7 mouse cellular contexts compared by ENCODE assay signal in the genomic region with DNA sequence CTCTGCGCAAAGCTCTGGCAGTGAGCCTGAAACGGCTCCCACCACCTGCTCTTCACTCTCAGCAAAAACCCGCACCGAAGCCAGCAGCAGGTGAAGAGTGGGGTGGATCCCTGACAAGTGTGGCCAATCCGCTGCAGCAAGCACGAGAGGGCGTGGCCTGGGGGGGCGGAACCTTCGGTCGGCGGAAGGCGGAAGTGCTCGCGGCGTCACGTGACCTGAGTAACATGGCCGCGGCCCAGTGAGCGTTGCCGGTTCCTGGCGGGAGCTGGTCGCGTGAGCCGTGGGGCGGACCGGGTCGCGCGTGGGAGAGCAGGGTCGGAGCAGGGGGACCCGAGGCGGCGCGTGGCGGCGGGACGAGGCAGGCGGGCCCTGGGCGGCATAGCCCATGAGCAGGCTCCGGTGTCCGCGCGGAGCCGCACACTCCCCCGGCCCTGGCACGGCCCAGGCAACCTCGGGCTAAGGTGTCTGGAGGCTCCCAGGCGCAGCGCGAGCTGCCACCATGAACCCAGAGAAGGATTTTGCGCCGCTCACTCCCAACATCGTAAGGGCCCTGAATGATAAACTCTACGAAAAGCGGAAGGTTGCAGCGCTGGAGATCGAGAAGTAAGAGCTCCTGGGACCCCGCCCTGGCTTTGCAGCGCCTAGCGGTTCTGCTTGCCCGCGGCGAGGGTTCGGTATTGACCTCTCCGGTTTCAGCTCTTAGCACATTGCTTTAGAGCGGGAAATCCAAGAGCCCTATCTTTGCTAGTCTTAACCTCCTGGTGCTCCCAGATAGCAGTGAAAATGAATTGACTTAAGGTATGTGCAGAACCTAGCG. TPM values are rescaled to one million over a fixed set of nuclear protein-coding genes. Genes with fewer than 3 reads are reported as not detected.
DNase-seq lines count a peak whose midpoint lies in the region; ATAC-seq and TF ChIP-seq lines count a peak whose summit lies in the region.

A gene (plus strand): TSS at position 195 of the 817 bp plus-strand sequence.

- H3K9ac ChIP-seq in intestine, postnatal 0 days (ENCODE audit: low read depth, low read length): peak within 1 kb of the TSS; percentile 62
- H3K9ac ChIP-seq in midbrain, embryonic 12.5 days (replicated peaks): peak within 1 kb of the TSS; percentile 77

- peak; percentile 94 for ATAC-seq in intestine, postnatal 0 days
- ATAC-seq in midbrain, embryonic 12.5 days (ENCODE audit: low FRiP score, low read depth): peak; percentile 98

- no peak for TF ChIP-seq CTCF in intestine, postnatal 0 days (IDR thresholded peaks at IDR 0.05; ENCODE audit: low read depth)
- no peak for TF ChIP-seq CTCF in small intestine, adult 2 months (IDR thresholded peaks at IDR 0.05; ENCODE audit: extremely low read depth, insufficient read length, insufficient replicate concordance, low read depth, low read length)

- peak; percentile 99 for DNase-seq in adrenal gland, postnatal 10 days
- peak; percentile 98 for DNase-seq in embryonic facial prominence, embryonic 10.5 days (ENCODE audit: low spot score)
- DNase-seq in gonadal fat pad, adult 2 months (ENCODE audit: low read depth): no peak
- DNase-seq in left cerebral cortex, postnatal 4 days: peak; percentile 99

- WGBS in embryonic facial prominence, embryonic 10.5 days: under 1% methylated on average over 67 of the region's 67 CpGs
- WGBS in intestine, postnatal 0 days: under 1% methylated on average over 67 of the region's 67 CpGs
- WGBS in midbrain, embryonic 12.5 days: under 1% methylated on average over 63 of the region's 67 CpGs
- under 1% methylated on average over 67 of the region's 67 CpGs for WGBS in small intestine, adult 2 months

- H3K4me3 ChIP-seq in embryonic facial prominence, embryonic 10.5 days: peak within 1 kb of the TSS; percentile 91
- peak within 1 kb of the TSS; percentile 96 for H3K4me3 ChIP-seq in intestine, postnatal 0 days (ENCODE audit: low read depth, low read length)
- peak within 1 kb of the TSS; percentile 92 for H3K4me3 ChIP-seq in midbrain, embryonic 12.5 days
- peak within 1 kb of the TSS; percentile 93 for H3K4me3 ChIP-seq in small intestine, adult 2 months (ENCODE audit: low read depth, low read length)

- H3K9me3 ChIP-seq in embryonic facial prominence, embryonic 10.5 days: no peaks in the 10 kb centered on the region
- H3K9me3 ChIP-seq in intestine, postnatal 0 days (ENCODE audit: control insufficient read depth): no peaks in the 10 kb centered on the region
- no peaks in the 10 kb centered on the region for H3K9me3 ChIP-seq in midbrain, embryonic 12.5 days

- H3K36me3 ChIP-seq in embryonic facial prominence, embryonic 10.5 days (replicated peaks): no peaks in the 10 kb centered on the region
- no peaks in the 10 kb centered on the region for H3K36me3 ChIP-seq in intestine, postnatal 0 days (ENCODE audit: control insufficient read depth, insufficient read depth)
- H3K36me3 ChIP-seq in midbrain, embryonic 12.5 days: no peaks in the 10 kb centered on the region
- no peaks in the 10 kb centered on the region for H3K36me3 ChIP-seq in small intestine, adult 2 months (ENCODE audit: control insufficient read depth, insufficient read depth, low read length)

- H3K27ac ChIP-seq in embryonic facial prominence, embryonic 10.5 days (replicated peaks): peak within 1 kb of the TSS; percentile 81
- H3K27ac ChIP-seq in intestine, postnatal 0 days (ENCODE audit: low read depth, low read length): peak within 1 kb of the TSS; percentile 69; the same call in 1 of the 2 replicates
- H3K27ac ChIP-seq in midbrain, embryonic 12.5 days (replicated peaks): peak within 1 kb of the TSS; percentile 63
- no peak within 1 kb of the TSS for H3K27ac ChIP-seq in small intestine, adult 2 months (ENCODE audit: insufficient read depth, low read depth, low read length)

- H3K4me1 ChIP-seq in embryonic facial prominence, embryonic 10.5 days: peaks cover 21% of the 10 kb centered on the region
- H3K4me1 ChIP-seq in intestine, postnatal 0 days (replicated peaks; ENCODE audit: control insufficient read depth, insufficient read depth, low read length): peaks cover 6% of the 10 kb centered on the region; the same call in 1 of the 2 replicates
- H3K4me1 ChIP-seq in midbrain, embryonic 12.5 days: peaks cover 19% of the 10 kb centered on the region
- peaks cover 13% of the 10 kb centered on the region; the same call in 1 of the 2 replicates for H3K4me1 ChIP-seq in small intestine, adult 2 months (ENCODE audit: control insufficient read depth, insufficient read depth, insufficient read length, low read length)

- no peak; the same call in 1 of the 2 replicates for TF ChIP-seq POLR2A in small intestine, adult 2 months (IDR thresholded peaks at IDR 0.05; ENCODE audit: low read depth, low read length)

- peaks cover 9% of the 10 kb centered on the region for H3K27me3 ChIP-seq in embryonic facial prominence, embryonic 10.5 days (replicated peaks; ENCODE audit: low read depth, poor library complexity, severe bottlenecking)
- no peaks in the 10 kb centered on the region for H3K27me3 ChIP-seq in intestine, postnatal 0 days (replicated peaks; ENCODE audit: control insufficient read depth, insufficient read depth, low read length)
- peaks cover 13% of the 10 kb centered on the region for H3K27me3 ChIP-seq in midbrain, embryonic 12.5 days
- no peaks in the 10 kb centered on the region for H3K27me3 ChIP-seq in small intestine, adult 2 months (ENCODE audit: control insufficient read depth, insufficient read depth, low read length)

- intact Hi-C loops in left cerebral cortex, postnatal 4 days (cut with DNase I): loop anchor here (10.0 kb wide), 1 partner anchor 454 kb away; a partner anchor contains a TSS

- H3K4me2 ChIP-seq in intestine, postnatal 0 days (replicated peaks; ENCODE audit: low read depth): peak within 1 kb of the TSS; percentile 73
- peak within 1 kb of the TSS; percentile 69 for H3K4me2 ChIP-seq in midbrain, embryonic 12.5 days (replicated peaks)

RNA-seq across cellular contexts. Expression of the gene that starts here (rescaled TPM):
- 10 to 100 TPM; 20.7 to 28.0 TPM for total RNA-seq in adrenal gland, postnatal 10 days (2021)
- 26.2 and 27.3 TPM in 2 replicates for polyA plus RNA-seq in embryonic facial prominence, embryonic 10.5 days (2016; fragmentation: Nextera tagmentation; extraction: Ambion mirVana)
- 41.9 and 56.1 TPM in 2 replicates for polyA plus RNA-seq in gonadal fat pad, adult 2 months (2012; rRNA removed)
- 14.4 and 14.8 TPM in 2 replicates for polyA plus RNA-seq in intestine, postnatal 0 days (2015; fragmentation: Nextera tagmentation; extraction: Ambion mirVana)
- 10 to 100 TPM; 47.3 to 49.0 TPM for total RNA-seq in left cerebral cortex, postnatal 4 days (2021)
- 31.8 and 32.3 TPM in 2 replicates for polyA plus RNA-seq in midbrain, embryonic 12.5 days (2016; fragmentation: Nextera tagmentation; extraction: Ambion mirVana)
- polyA plus RNA-seq in small intestine, adult 2 months (2012; rRNA removed): 14.0 and 26.8 TPM in 2 replicates
